Mouse (Mus musculus): ENCODE results near the gene Il17rd. TPM values are rescaled to one million over a fixed set of nuclear protein-coding genes. Genes with fewer than 3 reads are reported as not detected.

Gene Il17rd
- total and polyA plus RNA-seq, 3 experiments = 0.04 TPM; not detected in 2

GRCm38 (mm10) chr14:27050043-27050442 is 11.3 kb downstream of the Il17rd start:
- DNase-seq (ENCODE audit: low read depth, low spot score) = no peak
- Histone ChIP-seq H3K27me3 (ENCODE audit: control insufficient read depth in 1 of 2, insufficient read depth in 2 of 2, low read length in 2 of 2) (peaks cover 0 to 5% of the 10 kb centered on the region in 2 experiments), H3K4me3 (ENCODE audit: control insufficient read depth in 1 of 2, insufficient read depth in 1 of 2, low read depth in 2 of 2, low read length in 2 of 2) (no peak overlapping the region), H3K79me2 (ENCODE audit: control insufficient read depth, insufficient read depth, low read length, poor library complexity) (no peaks in the 10 kb centered on the region), H3K36me3 (ENCODE audit: control insufficient read depth in 1 of 2, insufficient read depth in 2 of 2, low read length in 2 of 2) (no peaks in the 10 kb centered on the region), H3K9me3 (replicated peaks; ENCODE audit: insufficient read depth, low read length) (no peaks in the 10 kb centered on the region), H3K9ac (ENCODE audit: control insufficient read depth, low read depth, low read length, poor library complexity, severe bottlenecking) (no peak overlapping the region), H3K4me1 (ENCODE audit: control insufficient read depth in 1 of 2, insufficient read depth in 2 of 2, low read length in 2 of 2) (no peaks in the 10 kb centered on the region), H3K27ac (ENCODE audit: control insufficient read depth, low read depth, low read length) (no peak overlapping the region)
- TF ChIP-seq MYC (IDR thresholded peaks at IDR 0.05; ENCODE audit: low read depth, low read length) (no peak), MAFK (IDR thresholded peaks at IDR 0.05; ENCODE audit: borderline replicate concordance, low read depth, low read length) (no peak), EP300 (IDR thresholded peaks at IDR 0.05; ENCODE audit: low read depth in 1 of 2, low read length in 2 of 2) (no peak), ZMIZ1 (IDR thresholded peaks at IDR 0.05; ENCODE audit: low read depth, low read length) (no peak), TBP (IDR thresholded peaks at IDR 0.05; ENCODE audit: low read depth, low read length) (no peak), MXI1 (IDR thresholded peaks at IDR 0.05; ENCODE audit: low read depth, low read length) (no peak), NELFE (IDR thresholded peaks at IDR 0.05; ENCODE audit: low read depth, low read length) (no peak), USF2 (IDR thresholded peaks at IDR 0.05; ENCODE audit: borderline replicate concordance in 1 of 2, insufficient read depth in 1 of 2, low read depth in 1 of 2, low read length in 2 of 2) (no peak), POLR2AphosphoS2 (IDR thresholded peaks at IDR 0.05; ENCODE audit: low read length) (no peak), GATA1 (IDR thresholded peaks at IDR 0.05; ENCODE audit: low read depth, low read length) (no peak), USF1 (IDR thresholded peaks at IDR 0.05; ENCODE audit: low read depth, low read length) (no peak), UBTF (IDR thresholded peaks at IDR 0.05; ENCODE audit: borderline replicate concordance, insufficient read depth, low read depth, low read length) (no peak), TAL1 (IDR thresholded peaks at IDR 0.05; ENCODE audit: low read length) (no peak), TCF12 (IDR thresholded peaks at IDR 0.05; ENCODE audit: low read depth, low read length) (no peak), MAX (IDR thresholded peaks at IDR 0.05; ENCODE audit: low read length) (no peak), POLR2A (IDR thresholded peaks at IDR 0.05; ENCODE audit: control insufficient read depth in 1 of 2, insufficient read depth in 1 of 2, low read depth in 1 of 2, low read length in 2 of 2, poor library complexity in 1 of 2) (no peak)

- TF ChIP-seq ZC3H11A (IDR thresholded peaks at IDR 0.05; ENCODE audit: low read depth, low read length) (no peak), POLR2AphosphoS2 (IDR thresholded peaks at IDR 0.05; ENCODE audit: low read length) (no peak), BHLHE40 (IDR thresholded peaks at IDR 0.05; ENCODE audit: borderline replicate concordance, low read depth, low read length) (no peak), TBP (IDR thresholded peaks at IDR 0.05; ENCODE audit: low read depth, low read length) (no peak), RCOR1 (IDR thresholded peaks at IDR 0.05; ENCODE audit: low read depth, low read length) (no peak), GATA1 (IDR thresholded peaks at IDR 0.05; ENCODE audit: low read depth, low read length) (no peak), CHD2 (IDR thresholded peaks at IDR 0.05; ENCODE audit: low read length) (no peak), ETS1 (IDR thresholded peaks at IDR 0.05; ENCODE audit: low read depth, low read length) (no peak), E2F4 (IDR thresholded peaks at IDR 0.05; ENCODE audit: borderline replicate concordance, low read depth, low read length) (no peak), GABPA (IDR thresholded peaks at IDR 0.05; ENCODE audit: low read depth, low read length) (no peak), ZMIZ1 (IDR thresholded peaks at IDR 0.05; ENCODE audit: low read depth, low read length) (no peak), CHD1 (IDR thresholded peaks at IDR 0.05; ENCODE audit: low read depth, low read length) (no peak), ZNF384 (IDR thresholded peaks at IDR 0.05; ENCODE audit: low read depth, low read length) (no peak), MAX (IDR thresholded peaks at IDR 0.05; ENCODE audit: low read length) (no peak), MEF2A (IDR thresholded peaks at IDR 0.05; ENCODE audit: extremely low read depth, insufficient replicate concordance, low read depth, low read length, poor library complexity, severe bottlenecking) (no peak), CTCF (IDR thresholded peaks at IDR 0.05 in 2 of 3, conservative IDR thresholded peaks at IDR 0.05 in 1 of 3; ENCODE audit: control insufficient read depth in 1 of 3, insufficient read depth in 1 of 3, low read depth in 2 of 3, low read length in 3 of 3, poor library complexity in 1 of 3, severe bottlenecking in 1 of 3) (no peak), ZKSCAN1 (IDR thresholded peaks at IDR 0.05; ENCODE audit: low read depth, low read length) (no peak), MYC (IDR thresholded peaks at IDR 0.05; ENCODE audit: low read depth, low read length) (no peak), RAD21 (IDR thresholded peaks at IDR 0.05; ENCODE audit: low read depth, low read length) (no peak)
- no peaks in the 10 kb centered on the region for H3K79me2 ChIP-seq (ENCODE audit: control insufficient read depth, insufficient read depth, low read length, poor library complexity)
- no peaks in the 10 kb centered on the region for H3K36me3 ChIP-seq (ENCODE audit: control insufficient read depth in 1 of 2, insufficient read depth in 2 of 2, low read length in 2 of 2)
- H3K27me3 ChIP-seq (ENCODE audit: control insufficient read depth in 1 of 2, insufficient read depth in 2 of 2, low read length in 2 of 2) = peaks cover 2 to 5% of the 10 kb centered on the region in 2 experiments
- no peak overlapping the region for H3K27ac ChIP-seq (ENCODE audit: control insufficient read depth, low read depth, low read length)
- no peak overlapping the region for H3K9ac ChIP-seq (ENCODE audit: control insufficient read depth, low read depth, low read length, poor library complexity, severe bottlenecking)
- no peak for DNase-seq (ENCODE audit: low read depth, low spot score)
- H3K9me3 ChIP-seq (replicated peaks; ENCODE audit: insufficient read depth, low read length) = no peaks in the 10 kb centered on the region
- no peak overlapping the region for H3K4me3 ChIP-seq (ENCODE audit: control insufficient read depth in 1 of 2, insufficient read depth in 1 of 2, low read depth in 2 of 2, low read length in 2 of 2)
- H3K4me1 ChIP-seq (ENCODE audit: control insufficient read depth in 1 of 2, insufficient read depth in 2 of 2, low read length in 2 of 2) = no peaks in the 10 kb centered on the region
These were observed 12.1 kb downstream of the Il17rd start for GRCm38 (mm10) chr14:27050560-27051510.
